Mouse (Mus musculus): ENCODE measurements around the gene Cmtm8. TPM values are rescaled to one million over a fixed set of nuclear protein-coding genes. Genes with fewer than 3 reads are reported as not detected.

Cmtm8 gene
- polyA plus RNA-seq, 1 experiment = not detected

DNA sequence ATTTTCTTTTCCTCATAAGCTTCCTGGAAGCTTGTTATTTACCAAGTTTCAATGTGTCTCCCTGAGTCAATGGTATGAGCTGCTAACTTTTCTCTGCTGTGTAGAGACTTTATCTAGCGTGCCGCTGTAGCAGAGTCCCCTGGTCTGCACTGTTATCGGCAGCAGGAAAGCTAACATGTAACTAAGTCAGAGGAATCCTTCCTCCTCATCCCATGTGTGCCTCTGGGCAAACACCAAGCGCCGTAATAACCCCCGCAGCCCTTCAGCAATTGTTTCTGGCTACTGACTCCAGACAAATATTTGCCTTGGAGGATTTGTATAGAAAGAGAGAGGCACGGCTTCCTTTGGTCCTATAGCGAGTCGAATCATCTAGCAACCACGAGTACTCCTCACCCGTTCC, 33.1 kb downstream of the Cmtm8 start:
- H3K36me3 ChIP-seq (ENCODE audit: control insufficient read depth, insufficient read depth) = no peaks in the 10 kb centered on the region
- TF ChIP-seq CEBPB (IDR thresholded peaks at IDR 0.05; ENCODE audit: insufficient read depth, poor library complexity, severe bottlenecking) (no peak), MYOG (IDR thresholded peaks at IDR 0.05; ENCODE audit: control insufficient read depth in 1 of 3, insufficient read depth in 1 of 3, insufficient read length in 2 of 3, low read depth in 2 of 3) (no peak), TCF12 (IDR thresholded peaks at IDR 0.05; ENCODE audit: insufficient read depth, poor library complexity, severe bottlenecking) (no peak), USF1 (IDR thresholded peaks at IDR 0.05; ENCODE audit: low read depth) (no peak), TCF3 (IDR thresholded peaks at IDR 0.05; ENCODE audit: insufficient read length, low read depth) (no peak), MAX (IDR thresholded peaks at IDR 0.05; ENCODE audit: low read depth) (no peak)
- no peak overlapping the region for H3K4me3 ChIP-seq
- H3ac ChIP-seq (ENCODE audit: control insufficient read depth, insufficient read length) = no peak overlapping the region
- H3K27me3 ChIP-seq (ENCODE audit: control insufficient read depth, insufficient read depth, insufficient read length) = no peaks in the 10 kb centered on the region
- H3K4me2 ChIP-seq (ENCODE audit: low read depth) = no peak overlapping the region
- H3K79me2 ChIP-seq (ENCODE audit: control insufficient read depth, insufficient read depth) = no peaks in the 10 kb centered on the region

DNA sequence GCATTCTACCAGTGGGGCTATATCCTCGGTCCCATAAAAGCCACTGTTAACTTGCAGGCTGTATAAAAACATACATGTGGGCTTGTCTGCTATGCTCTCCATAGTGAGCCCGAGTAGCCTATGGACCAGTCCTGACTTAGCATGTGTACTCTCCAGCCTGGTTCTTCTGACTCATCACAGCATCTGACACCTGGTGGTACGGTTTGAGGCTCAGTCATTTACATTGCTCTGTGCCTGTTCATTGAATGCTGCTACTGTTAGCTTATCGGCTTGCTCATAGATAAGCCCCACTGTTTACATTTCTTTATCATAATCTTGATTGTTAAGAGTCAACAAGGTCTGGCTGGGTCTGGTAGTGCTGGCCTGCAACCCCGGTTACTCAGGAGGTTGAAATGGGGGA, 35.3 kb downstream of the Cmtm8 start:
- Histone ChIP-seq H3ac (ENCODE audit: control insufficient read depth, insufficient read length) (no peak overlapping the region), H3K27me3 (ENCODE audit: control insufficient read depth, insufficient read depth, insufficient read length) (no peaks in the 10 kb centered on the region), H3K4me3 (no peak overlapping the region), H3K79me2 (ENCODE audit: control insufficient read depth, insufficient read depth) (no peaks in the 10 kb centered on the region), H3K4me2 (ENCODE audit: low read depth) (no peak overlapping the region), H3K36me3 (ENCODE audit: control insufficient read depth, insufficient read depth) (no peaks in the 10 kb centered on the region)
- TF ChIP-seq POLR2A (IDR thresholded peaks at IDR 0.05; ENCODE audit: insufficient read length, low read depth) (no peak), TCF12 (IDR thresholded peaks at IDR 0.05; ENCODE audit: insufficient read depth, poor library complexity, severe bottlenecking) (no peak), TCF3 (IDR thresholded peaks at IDR 0.05; ENCODE audit: insufficient read length, low read depth) (no peak), USF1 (IDR thresholded peaks at IDR 0.05; ENCODE audit: low read depth) (no peak)

DNA sequence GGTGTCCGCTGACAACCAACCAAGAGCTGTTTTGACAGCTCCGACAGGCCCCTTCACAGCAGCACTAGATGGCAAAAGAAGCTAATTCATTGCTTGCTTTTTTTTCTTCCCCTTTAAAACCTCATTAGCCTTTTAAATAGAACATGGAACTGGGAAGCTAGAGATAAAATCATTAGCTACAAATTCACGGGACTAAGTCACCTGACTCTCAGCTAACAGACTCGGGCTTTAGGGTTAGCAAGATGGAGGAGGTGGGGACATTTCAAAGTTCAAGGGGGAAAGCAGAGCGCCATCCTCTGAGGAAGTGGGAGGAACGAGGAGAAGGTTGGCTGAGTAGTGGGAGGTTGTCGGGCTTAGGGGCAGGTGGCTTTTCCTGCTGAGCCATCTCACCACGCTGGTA, 36.7 kb downstream of the Cmtm8 start:
- H3K4me3 ChIP-seq = no peak overlapping the region
- TF ChIP-seq TCF3 (IDR thresholded peaks at IDR 0.05; ENCODE audit: insufficient read length, low read depth) (no peak), SRF (IDR thresholded peaks at IDR 0.05; ENCODE audit: control insufficient read depth, insufficient read length, low read depth) (no peak), POLR2AphosphoS2 (IDR thresholded peaks at IDR 0.05; ENCODE audit: insufficient read length, low read depth) (no peak), MYOG (IDR thresholded peaks at IDR 0.05; ENCODE audit: control insufficient read depth in 1 of 3, insufficient read depth in 1 of 3, insufficient read length in 2 of 3, low read depth in 2 of 3) (no peak), POLR2A (IDR thresholded peaks at IDR 0.05; ENCODE audit: insufficient read length, low read depth) (no peak)
- no peak overlapping the region for H3K4me2 ChIP-seq (ENCODE audit: low read depth)
- H3K36me3 ChIP-seq (ENCODE audit: control insufficient read depth, insufficient read depth) = no peaks in the 10 kb centered on the region
- no peaks in the 10 kb centered on the region for H3K79me2 ChIP-seq (ENCODE audit: control insufficient read depth, insufficient read depth)
- H3ac ChIP-seq (ENCODE audit: control insufficient read depth, insufficient read length) = no peak overlapping the region
- no peaks in the 10 kb centered on the region for H3K27me3 ChIP-seq (ENCODE audit: control insufficient read depth, insufficient read depth, insufficient read length)

DNA sequence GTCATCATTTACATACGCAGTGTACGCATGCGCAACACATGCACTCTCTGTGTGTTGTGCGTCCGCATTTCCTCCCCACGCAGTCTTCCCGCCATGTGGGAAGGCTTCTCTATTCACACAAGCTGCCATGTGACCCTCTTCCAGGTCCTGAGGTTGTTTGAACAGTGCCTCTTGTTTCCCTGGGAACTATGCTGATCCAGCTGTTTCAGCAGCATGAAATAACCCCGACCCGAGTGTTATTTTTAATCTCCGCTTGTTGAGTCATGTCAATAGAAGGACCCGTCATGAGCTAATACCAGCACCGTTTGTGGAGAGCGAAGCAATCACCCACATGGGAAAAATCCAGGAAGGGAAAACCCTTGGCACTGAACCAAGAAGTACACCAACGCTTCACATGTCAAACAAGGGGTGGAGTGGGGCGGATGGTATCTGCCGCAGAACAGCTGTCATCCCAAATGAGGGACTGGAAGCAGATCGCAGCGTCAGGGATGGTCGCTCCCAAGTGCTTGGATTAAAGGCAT, 38.7 kb downstream of the Cmtm8 start:
- Histone ChIP-seq H3K4me2 (ENCODE audit: low read depth) (no peak overlapping the region), H3ac (ENCODE audit: control insufficient read depth, insufficient read length) (no peak overlapping the region), H3K36me3 (ENCODE audit: control insufficient read depth, insufficient read depth) (no peaks in the 10 kb centered on the region), H3K27me3 (ENCODE audit: control insufficient read depth, insufficient read depth, insufficient read length) (peaks cover 4% of the 10 kb centered on the region), H3K4me3 (no peak overlapping the region), H3K79me2 (ENCODE audit: control insufficient read depth, insufficient read depth) (no peaks in the 10 kb centered on the region)
- TF ChIP-seq TCF12 (IDR thresholded peaks at IDR 0.05; ENCODE audit: insufficient read depth, poor library complexity, severe bottlenecking) = peak; percentile 24
- peak; percentile 42 for TF ChIP-seq MAX (IDR thresholded peaks at IDR 0.05; ENCODE audit: low read depth)
- TF ChIP-seq MYOD1 (IDR thresholded peaks at IDR 0.05; ENCODE audit: control insufficient read depth in 1 of 3, insufficient read length in 2 of 3, low read depth in 2 of 3) = peak; percentile 63 to 90 (median 85)
- TF ChIP-seq CEBPB (IDR thresholded peaks at IDR 0.05; ENCODE audit: insufficient read depth, poor library complexity, severe bottlenecking) = no peak
- TF ChIP-seq MYOG (IDR thresholded peaks at IDR 0.05; ENCODE audit: control insufficient read depth in 1 of 3, insufficient read depth in 1 of 3, insufficient read length in 2 of 3, low read depth in 2 of 3) = peak in 2 of 3 experiments; percentile 60 to 91
- peak; percentile 62 for TF ChIP-seq USF1 (IDR thresholded peaks at IDR 0.05; ENCODE audit: low read depth)
- TF ChIP-seq POLR2AphosphoS2 (IDR thresholded peaks at IDR 0.05; ENCODE audit: insufficient read length, low read depth) = no peak

DNA sequence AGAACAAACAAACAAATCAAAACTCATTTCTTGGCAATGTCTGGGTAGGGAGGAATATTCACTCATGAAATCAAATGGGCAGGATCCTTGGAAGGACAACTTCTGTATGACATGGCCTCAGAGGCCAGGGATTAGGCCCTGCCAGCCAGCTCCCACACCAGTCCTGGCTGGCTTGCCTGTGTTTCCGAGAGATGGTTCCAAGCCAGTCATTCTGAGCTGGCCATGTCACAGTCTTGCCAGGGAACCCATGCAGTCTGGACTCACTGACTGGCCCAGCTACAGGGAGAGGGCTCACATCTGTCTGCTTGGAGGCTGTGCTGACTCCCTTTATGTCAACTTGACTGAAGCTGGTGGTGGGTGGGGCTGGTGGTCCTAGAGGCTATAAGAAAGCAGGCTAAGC, 41.8 kb downstream of the Cmtm8 start:
- no peaks in the 10 kb centered on the region for H3K79me2 ChIP-seq (ENCODE audit: control insufficient read depth, insufficient read depth)
- H3K36me3 ChIP-seq (ENCODE audit: control insufficient read depth, insufficient read depth) = no peaks in the 10 kb centered on the region
- no peak overlapping the region for H3K4me3 ChIP-seq
- peaks cover 4% of the 10 kb centered on the region for H3K27me3 ChIP-seq (ENCODE audit: control insufficient read depth, insufficient read depth, insufficient read length)
- no peak overlapping the region for H3ac ChIP-seq (ENCODE audit: control insufficient read depth, insufficient read length)
- no peak for TF ChIP-seq TCF12 (IDR thresholded peaks at IDR 0.05; ENCODE audit: insufficient read depth, poor library complexity, severe bottlenecking)
- TF ChIP-seq REST (IDR thresholded peaks at IDR 0.05; ENCODE audit: insufficient read depth, insufficient read length) = no peak
- no peak for TF ChIP-seq USF1 (IDR thresholded peaks at IDR 0.05; ENCODE audit: low read depth)
- no peak for TF ChIP-seq E2F4 (IDR thresholded peaks at IDR 0.05; ENCODE audit: insufficient read depth)
- H3K4me2 ChIP-seq (ENCODE audit: low read depth) = no peak overlapping the region

DNA sequence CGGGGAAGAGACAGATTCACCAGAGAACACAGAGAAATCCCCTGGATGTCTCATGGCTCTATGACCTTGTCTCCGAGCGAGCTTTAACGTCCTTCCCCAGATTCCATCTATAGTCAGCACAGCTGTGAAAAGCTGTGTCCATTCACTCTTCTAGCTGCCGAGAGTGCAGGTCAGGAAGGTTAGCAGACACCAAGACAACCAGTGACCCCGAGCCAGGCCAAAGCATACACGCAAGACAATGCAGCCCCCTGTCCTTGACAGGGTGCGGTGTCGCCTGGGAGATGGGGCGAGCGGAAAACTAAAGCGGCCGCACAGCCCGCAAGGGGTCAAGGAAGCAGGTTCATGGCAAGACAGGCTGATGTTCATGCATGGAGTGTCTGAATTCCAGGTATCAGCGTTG, 42.7 kb downstream of the Cmtm8 start:
- peaks cover 4% of the 10 kb centered on the region for H3K27me3 ChIP-seq (ENCODE audit: control insufficient read depth, insufficient read depth, insufficient read length)
- no peak overlapping the region for H3K4me3 ChIP-seq
- no peak overlapping the region for H3K4me2 ChIP-seq (ENCODE audit: low read depth)
- H3ac ChIP-seq (ENCODE audit: control insufficient read depth, insufficient read length) = no peak overlapping the region
- H3K79me2 ChIP-seq (ENCODE audit: control insufficient read depth, insufficient read depth) = no peaks in the 10 kb centered on the region
- no peaks in the 10 kb centered on the region for H3K36me3 ChIP-seq (ENCODE audit: control insufficient read depth, insufficient read depth)
- TF ChIP-seq REST (IDR thresholded peaks at IDR 0.05; ENCODE audit: insufficient read depth, insufficient read length) = no peak
- TF ChIP-seq MAX (IDR thresholded peaks at IDR 0.05; ENCODE audit: low read depth) = no peak
- no peak for TF ChIP-seq CEBPB (IDR thresholded peaks at IDR 0.05; ENCODE audit: insufficient read depth, poor library complexity, severe bottlenecking)
- no peak for TF ChIP-seq SRF (IDR thresholded peaks at IDR 0.05; ENCODE audit: control insufficient read depth, insufficient read length, low read depth)
- no peak for TF ChIP-seq POLR2A (IDR thresholded peaks at IDR 0.05; ENCODE audit: insufficient read length, low read depth)
- TF ChIP-seq POLR2AphosphoS2 (IDR thresholded peaks at IDR 0.05; ENCODE audit: insufficient read length, low read depth) = no peak
- no peak for TF ChIP-seq MYOG (IDR thresholded peaks at IDR 0.05; ENCODE audit: control insufficient read depth in 1 of 3, insufficient read depth in 1 of 3, insufficient read length in 2 of 3, low read depth in 2 of 3)
- no peak for TF ChIP-seq E2F4 (IDR thresholded peaks at IDR 0.05; ENCODE audit: insufficient read depth)
- no peak for TF ChIP-seq TCF3 (IDR thresholded peaks at IDR 0.05; ENCODE audit: insufficient read length, low read depth)
- no peak for TF ChIP-seq TCF12 (IDR thresholded peaks at IDR 0.05; ENCODE audit: insufficient read depth, poor library complexity, severe bottlenecking)
- TF ChIP-seq USF1 (IDR thresholded peaks at IDR 0.05; ENCODE audit: low read depth) = no peak
- no peak for TF ChIP-seq MYOD1 (IDR thresholded peaks at IDR 0.05; ENCODE audit: control insufficient read depth in 1 of 3, insufficient read length in 2 of 3, low read depth in 2 of 3)
